Mouse (Mus musculus) cerebellum, postnatal 25 days (tissue): Measurements from ENCODE around the gene Camta1.
A peak's percentile ranks its signal among the peaks of the same experiment; 100 is the strongest.
"Not testable (repeated sequence)": the region's sequence is repeated elsewhere in the genome, so short reads cannot be mapped to it uniquely, and the experiment has no call there.

ENCODE experiments used
- DNase-seq, 2 experiments: peaks; one replicate each; pipeline ENCODE4 v3.0.0; 2021; ENCODE audit warnings: mixed read lengths in 2 of 2

Camta1 gene

GRCm38 (mm10) chr4:151046524-151046923 lies 815.2 kb downstream of the Camta1 start:
- no peak for DNase-seq

- DNase-seq = peak in 1 of 2 experiments; percentile 53
Observed at GRCm38 (mm10) chr4:151044944-151045570, 816.6 kb downstream of the Camta1 start.

- DNase-seq = peak; percentile 99
Observed at GRCm38 (mm10) chr4:151044037-151044943, 817.4 kb downstream of the Camta1 start, which contains the start of gene Per3. TSS of gene Per3 (minus strand) at chr4:151044665.

GRCm38 (mm10) chr4:151043281-151043680 lies 818.4 kb downstream of the Camta1 start:
- peak; percentile 48 to 53 for DNase-seq

GRCm38 (mm10) chr4:151041506-151041905 lies 820.2 kb downstream of the Camta1 start:
- DNase-seq = no peak

- DNase-seq = no peak
Observed at GRCm38 (mm10) chr4:151037800-151038199, 823.9 kb downstream of the Camta1 start.

GRCm38 (mm10) chr4:151036521-151036920 lies 825.2 kb downstream of the Camta1 start:
- DNase-seq = no peak

GRCm38 (mm10) chr4:151027001-151027400 lies 834.7 kb downstream of the Camta1 start:
- peak; percentile 44 to 60 for DNase-seq

- no peak for DNase-seq
Observed at GRCm38 (mm10) chr4:151024152-151024551, 837.5 kb downstream of the Camta1 start.

GRCm38 (mm10) chr4:151017356-151017755 lies 844.3 kb downstream of the Camta1 start:
- DNase-seq = not testable (repeated sequence)

- no peak for DNase-seq
Observed at GRCm38 (mm10) chr4:151015946-151016345, 845.7 kb downstream of the Camta1 start.

- DNase-seq = no peak
Observed at GRCm38 (mm10) chr4:151010316-151010715, 851.4 kb downstream of the Camta1 start.

- DNase-seq = peak; percentile 33 to 51
Observed at GRCm38 (mm10) chr4:151006945-151007344, 854.7 kb downstream of the Camta1 start.

GRCm38 (mm10) chr4:151005656-151006318 lies 855.9 kb downstream of the Camta1 start:
- no peak for DNase-seq

- no peak for DNase-seq
Observed at GRCm38 (mm10) chr4:151001397-151001796, 860.3 kb downstream of the Camta1 start.

GRCm38 (mm10) chr4:150998626-150999025 lies 863.0 kb downstream of the Camta1 start:
- DNase-seq = no peak

- DNase-seq = no peak
Observed at GRCm38 (mm10) chr4:150996797-150997196, 864.9 kb downstream of the Camta1 start, which contains the start of gene Uts2. TSS of gene Uts2 (plus strand) at chr4:150997097.

- peak in 1 of 2 experiments; percentile 15 for DNase-seq
Observed at GRCm38 (mm10) chr4:150990148-150990547, 871.5 kb downstream of the Camta1 start.

GRCm38 (mm10) chr4:150980153-150980552 lies 881.5 kb downstream of the Camta1 start:
- DNase-seq = no peak

- DNase-seq = no peak
Observed at GRCm38 (mm10) chr4:150979455-150979854, 882.2 kb downstream of the Camta1 start.

GRCm38 (mm10) chr4:150978156-150978910 lies 883.3 kb downstream of the Camta1 start:
- no peak for DNase-seq

GRCm38 (mm10) chr4:150975145-150975544 lies 886.5 kb downstream of the Camta1 start:
- no peak for DNase-seq
